Mouse (Mus musculus): Measurements from ENCODE around the gene Itga1. TPM values are rescaled to one million over a fixed set of nuclear protein-coding genes. Genes with fewer than 3 reads are reported as not detected.

Gene Itga1
- 6.0 and 6.9 TPM in 2 replicates for polyA plus RNA-seq (2016; fragmentation: Nextera tagmentation; extraction: Ambion mirVana)

DNA sequence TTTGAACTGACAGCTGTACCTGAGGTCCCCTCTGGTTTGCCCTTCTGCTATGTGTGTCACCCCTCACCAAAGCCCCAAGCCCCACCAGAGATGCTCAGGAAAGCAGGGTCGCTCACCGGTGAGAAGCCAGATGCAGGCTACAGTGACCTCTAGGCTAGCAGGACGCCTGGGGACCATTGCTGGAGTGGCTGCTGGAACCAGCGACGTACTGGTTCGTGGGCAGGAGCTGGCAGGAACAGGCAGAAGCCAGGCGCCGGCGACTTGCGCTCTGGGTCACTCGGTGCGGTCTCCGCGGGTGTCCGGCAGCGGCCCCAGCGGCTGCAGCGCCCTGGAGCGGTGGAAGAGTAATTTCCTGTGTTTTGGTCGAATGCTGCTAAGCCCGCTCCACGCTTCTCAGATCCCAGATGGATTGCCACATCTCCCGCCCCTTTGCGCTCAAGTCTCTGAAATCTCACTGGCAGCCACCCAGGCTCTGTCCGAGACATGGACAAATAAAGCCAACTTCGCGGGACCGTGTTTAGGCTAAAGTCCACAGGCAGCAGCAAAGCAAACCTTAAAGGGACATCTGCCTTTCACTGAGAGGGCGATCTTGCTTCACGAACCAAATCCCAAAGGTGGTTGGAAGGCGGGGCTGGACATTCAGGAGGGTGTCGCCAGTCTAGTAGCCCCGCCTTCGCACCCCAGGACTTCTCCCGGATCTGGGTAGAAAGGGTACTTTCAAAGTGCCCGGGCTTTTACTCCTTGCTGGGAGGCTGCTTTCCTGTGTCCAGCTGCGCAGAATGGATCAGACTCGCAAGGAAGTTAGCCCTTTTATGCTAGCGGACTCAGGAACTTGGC is at the start of gene Itga1, which contains the start of gene Gm49395:
Gene Itga1, minus strand, starts transcription at position 610 of the 837 bp plus-strand sequence.
Gene Gm49395, minus strand, starts transcription at position 567 of the 837 bp plus-strand sequence.
- Histone ChIP-seq H3K9ac (peak within 1 kb of the TSS; percentile 41), H3K27me3 (peaks cover 32% of the 10 kb centered on the region), H3K4me2 (replicated peaks) (peak within 1 kb of the TSS; percentile 71), H3K36me3 (no peaks in the 10 kb centered on the region), H3K9me3 (replicated peaks) (no peaks in the 10 kb centered on the region), H3K4me1 (peaks cover 6% of the 10 kb centered on the region; the same call in 1 of the 2 replicates), H3K4me3 (peak within 1 kb of the TSS; percentile 40), H3K27ac (0 out of 2 replicates have a peak within 1 kb of the TSS, but pooled peaks have one; percentile 6)
- under 1% methylated on average over 39 of the region's 39 CpGs for WGBS
- ATAC-seq (ENCODE audit: low FRiP score): peak; percentile 80

DNA sequence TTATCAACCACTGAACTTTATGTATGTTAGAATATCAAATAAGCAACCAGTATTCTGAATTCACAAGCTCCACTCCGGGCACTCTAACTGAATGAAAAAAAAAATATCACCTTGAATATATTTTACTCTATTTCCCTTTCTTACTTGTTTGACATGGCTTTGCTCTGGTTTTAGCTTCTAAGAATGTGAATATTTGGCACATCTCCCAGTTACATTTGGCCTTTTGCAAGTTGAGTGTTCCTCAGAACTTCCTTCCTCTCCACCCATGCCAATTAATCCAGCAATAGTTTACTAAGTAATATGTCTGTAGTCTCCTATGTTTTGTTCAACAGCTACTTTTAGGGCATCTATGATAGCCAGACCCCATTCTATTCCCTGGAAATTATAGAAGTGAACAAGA is 48.8 kb upstream of the Itga1 start:
- Histone ChIP-seq H3K27me3 (no peaks in the 10 kb centered on the region), H3K4me3 (no peak overlapping the region), H3K4me2 (replicated peaks) (no peak overlapping the region), H3K36me3 (no peaks in the 10 kb centered on the region), H3K27ac (no peak overlapping the region), H3K9me3 (replicated peaks) (no peaks in the 10 kb centered on the region), H3K4me1 (no peaks in the 10 kb centered on the region), H3K9ac (no peak overlapping the region)
- 84% methylated on average over 1 of the region's 1 CpGs for WGBS
- ATAC-seq (ENCODE audit: low FRiP score): no peak

DNA sequence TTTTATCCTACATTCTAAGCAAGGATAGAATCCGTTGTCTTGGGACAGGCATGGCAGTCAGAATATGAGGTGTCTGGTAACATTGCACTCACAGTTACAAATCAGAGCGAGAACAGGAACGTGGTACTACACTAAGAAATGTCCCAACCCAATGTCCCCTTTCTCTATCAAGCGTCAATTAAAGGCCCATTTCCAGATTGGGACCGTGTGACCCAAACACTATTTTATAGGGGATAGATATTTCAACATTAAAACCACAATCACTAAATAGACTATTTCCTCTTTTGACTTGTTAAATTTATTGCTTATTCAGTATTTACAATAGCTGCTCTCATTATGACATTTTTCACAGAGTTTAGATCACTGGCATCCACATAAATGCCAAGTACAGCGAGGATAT is 48.1 kb upstream of the Itga1 start:
- Histone ChIP-seq H3K36me3 (no peaks in the 10 kb centered on the region), H3K9me3 (replicated peaks) (no peaks in the 10 kb centered on the region), H3K4me2 (replicated peaks) (no peak overlapping the region), H3K4me3 (no peak overlapping the region), H3K27me3 (no peaks in the 10 kb centered on the region), H3K27ac (no peak overlapping the region), H3K9ac (no peak overlapping the region), H3K4me1 (no peaks in the 10 kb centered on the region)
- no peak for ATAC-seq (ENCODE audit: low FRiP score)
- WGBS: 86% methylated on average over 6 of the region's 6 CpGs

DNA sequence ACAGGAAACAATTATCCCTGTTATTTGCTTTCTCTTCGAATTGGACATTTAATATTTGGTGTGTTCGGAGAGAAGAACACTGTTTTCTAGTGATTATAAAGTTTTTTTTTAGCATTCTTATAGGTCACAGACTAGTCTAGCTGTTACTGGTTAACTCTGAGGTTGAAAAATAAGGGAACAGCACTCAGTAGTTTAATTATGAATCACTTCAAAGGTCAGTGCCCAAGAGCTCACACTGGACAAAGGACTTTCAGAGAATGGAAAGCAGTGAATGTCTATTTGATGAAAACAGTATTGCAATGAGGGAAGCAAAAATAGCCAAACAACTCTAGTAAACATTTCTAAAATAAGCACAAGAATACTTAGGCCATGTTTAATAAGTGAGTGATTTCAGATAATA is 41.8 kb upstream of the Itga1 start:
- Histone ChIP-seq H3K27ac (no peak overlapping the region), H3K4me1 (no peaks in the 10 kb centered on the region), H3K4me2 (replicated peaks) (no peak overlapping the region), H3K4me3 (no peak overlapping the region), H3K36me3 (no peaks in the 10 kb centered on the region), H3K9ac (no peak overlapping the region), H3K27me3 (no peaks in the 10 kb centered on the region), H3K9me3 (replicated peaks) (no peaks in the 10 kb centered on the region)
- WGBS: 91% methylated on average over 2 of the region's 2 CpGs
- no peak for ATAC-seq (ENCODE audit: low FRiP score)

DNA sequence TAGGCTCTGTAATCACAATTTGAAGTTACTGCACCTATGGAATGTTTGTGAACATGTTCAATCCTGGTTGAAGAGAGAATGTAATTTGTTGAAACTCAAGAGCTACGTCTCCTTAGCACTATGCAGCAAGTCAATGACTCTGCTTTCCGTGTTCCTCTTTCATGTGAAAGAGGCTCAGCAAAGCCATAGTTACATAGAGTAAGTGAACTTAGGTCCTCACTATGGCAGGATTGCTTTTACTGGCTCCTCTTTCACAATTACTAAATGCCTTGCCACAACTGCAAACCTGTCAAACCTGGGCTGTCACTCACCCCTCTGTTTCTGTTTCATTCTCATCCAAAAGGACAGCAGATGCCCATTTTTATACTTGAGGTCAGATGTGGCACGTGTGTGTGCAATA is 40.3 kb upstream of the Itga1 start:
- no peak for ATAC-seq (ENCODE audit: low FRiP score)
- Histone ChIP-seq H3K9me3 (replicated peaks) (no peaks in the 10 kb centered on the region), H3K4me2 (replicated peaks) (no peak overlapping the region), H3K9ac (no peak overlapping the region), H3K27ac (no peak overlapping the region), H3K4me1 (no peaks in the 10 kb centered on the region), H3K27me3 (no peaks in the 10 kb centered on the region), H3K4me3 (no peak overlapping the region), H3K36me3 (no peaks in the 10 kb centered on the region)
- 88% methylated on average over 3 of the region's 3 CpGs for WGBS

DNA sequence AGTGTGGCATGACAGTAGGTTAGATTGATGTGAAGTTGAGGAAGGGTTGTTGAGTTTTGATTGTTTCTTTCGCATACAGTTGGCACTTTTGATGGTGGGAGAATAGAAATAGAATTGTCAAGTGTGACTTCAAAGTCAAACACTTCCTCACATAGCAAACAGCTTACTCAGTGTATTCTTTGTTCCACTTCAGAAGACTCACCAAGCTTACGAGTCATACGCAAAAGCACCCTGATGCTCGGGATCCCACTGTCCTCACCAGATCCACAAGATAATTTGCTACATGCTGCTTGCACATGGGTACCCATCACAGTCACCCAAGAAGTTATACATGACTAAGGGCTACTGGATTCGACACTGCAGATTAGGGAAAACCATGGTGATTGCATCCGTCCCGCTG is 36.7 kb upstream of the Itga1 start:
- H3K27ac ChIP-seq: no peak overlapping the region
- no peak for ATAC-seq (ENCODE audit: low FRiP score)
- H3K36me3 ChIP-seq: no peaks in the 10 kb centered on the region
- no peaks in the 10 kb centered on the region for H3K4me1 ChIP-seq
- WGBS: 88% methylated on average over 7 of the region's 7 CpGs
- H3K4me3 ChIP-seq: no peak overlapping the region
- H3K9ac ChIP-seq: no peak overlapping the region
- no peak overlapping the region for H3K4me2 ChIP-seq (replicated peaks)
- no peaks in the 10 kb centered on the region for H3K9me3 ChIP-seq (replicated peaks)
- H3K27me3 ChIP-seq: no peaks in the 10 kb centered on the region

DNA sequence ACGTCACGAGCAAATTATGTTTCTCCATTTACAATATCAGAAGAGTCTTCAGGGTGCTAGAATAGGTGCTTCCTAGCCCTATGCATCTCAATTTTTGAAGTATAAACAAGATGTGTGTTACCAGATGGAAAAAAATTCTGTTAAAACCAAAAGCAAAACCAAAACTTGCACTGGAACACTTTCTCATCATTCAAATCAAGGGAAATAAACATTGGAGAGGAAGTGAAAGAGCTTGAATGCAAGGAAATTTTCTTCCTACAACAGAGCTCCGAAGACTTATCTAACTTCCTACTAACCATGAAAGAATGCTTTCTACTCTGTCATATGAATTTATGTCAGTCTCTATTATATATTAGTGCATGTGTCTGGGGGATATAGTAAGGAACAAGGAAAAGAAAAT is 35.0 kb upstream of the Itga1 start:
- H3K4me1 ChIP-seq: no peaks in the 10 kb centered on the region
- no peaks in the 10 kb centered on the region for H3K27me3 ChIP-seq
- 82% methylated on average over 3 of the region's 3 CpGs for WGBS
- no peaks in the 10 kb centered on the region for H3K36me3 ChIP-seq
- H3K27ac ChIP-seq: no peak overlapping the region
- no peaks in the 10 kb centered on the region for H3K9me3 ChIP-seq (replicated peaks)
- H3K4me3 ChIP-seq: no peak overlapping the region
- no peak for ATAC-seq (ENCODE audit: low FRiP score)
- no peak overlapping the region for H3K9ac ChIP-seq
- no peak overlapping the region for H3K4me2 ChIP-seq (replicated peaks)

DNA sequence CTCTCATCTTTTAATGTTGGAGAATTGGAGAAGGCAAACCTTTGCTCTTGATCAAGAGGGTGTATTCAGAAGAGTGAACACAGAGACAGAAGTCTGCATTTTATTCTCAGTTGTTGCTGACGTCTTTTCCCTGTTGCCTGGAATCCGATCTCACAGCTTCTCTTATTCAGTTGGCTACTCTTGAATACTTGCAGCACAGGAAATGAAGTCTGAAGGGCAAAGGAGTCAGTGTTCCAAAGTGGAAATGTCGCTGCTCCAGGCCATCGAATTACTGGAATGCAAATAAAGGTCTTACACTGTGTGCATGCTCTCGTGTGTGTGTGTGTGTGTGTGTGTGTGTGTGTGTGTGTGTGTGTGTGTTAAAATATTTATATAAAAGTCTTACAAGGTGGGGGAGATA is 30.7 kb upstream of the Itga1 start:
- no peak for ATAC-seq (ENCODE audit: low FRiP score)
- Histone ChIP-seq H3K4me2 (replicated peaks) (no peak overlapping the region), H3K27ac (no peak overlapping the region), H3K27me3 (no peaks in the 10 kb centered on the region), H3K9ac (no peak overlapping the region), H3K36me3 (no peaks in the 10 kb centered on the region), H3K9me3 (replicated peaks) (no peaks in the 10 kb centered on the region), H3K4me1 (no peaks in the 10 kb centered on the region), H3K4me3 (no peak overlapping the region)
- WGBS: 32% methylated on average over 5 of the region's 5 CpGs

DNA sequence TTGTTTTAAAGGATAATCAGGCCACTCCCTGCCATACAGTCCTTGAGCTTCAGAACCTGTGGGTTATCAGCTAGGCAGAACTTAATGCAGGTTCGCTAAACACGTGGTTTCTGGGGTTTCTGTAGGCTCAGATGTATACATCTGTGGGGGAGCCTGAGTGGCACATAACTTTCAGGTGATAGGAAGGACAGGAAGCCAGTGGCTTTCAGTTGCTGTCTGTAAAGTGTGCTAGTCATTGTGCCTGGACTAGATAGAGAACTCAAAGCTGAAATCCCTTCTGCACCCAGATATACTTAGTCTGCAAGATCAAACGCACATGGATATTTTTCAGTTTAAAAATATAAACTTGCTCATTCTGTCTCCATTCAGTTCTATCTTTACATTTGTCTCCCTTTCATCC is 29.6 kb upstream of the Itga1 start:
- Histone ChIP-seq H3K4me3 (no peak overlapping the region), H3K9ac (no peak overlapping the region), H3K27ac (no peak overlapping the region), H3K9me3 (replicated peaks) (no peaks in the 10 kb centered on the region), H3K4me1 (no peaks in the 10 kb centered on the region), H3K36me3 (no peaks in the 10 kb centered on the region), H3K27me3 (no peaks in the 10 kb centered on the region), H3K4me2 (replicated peaks) (no peak overlapping the region)
- no peak for ATAC-seq (ENCODE audit: low FRiP score)
- 70% methylated on average over 3 of the region's 3 CpGs for WGBS

DNA sequence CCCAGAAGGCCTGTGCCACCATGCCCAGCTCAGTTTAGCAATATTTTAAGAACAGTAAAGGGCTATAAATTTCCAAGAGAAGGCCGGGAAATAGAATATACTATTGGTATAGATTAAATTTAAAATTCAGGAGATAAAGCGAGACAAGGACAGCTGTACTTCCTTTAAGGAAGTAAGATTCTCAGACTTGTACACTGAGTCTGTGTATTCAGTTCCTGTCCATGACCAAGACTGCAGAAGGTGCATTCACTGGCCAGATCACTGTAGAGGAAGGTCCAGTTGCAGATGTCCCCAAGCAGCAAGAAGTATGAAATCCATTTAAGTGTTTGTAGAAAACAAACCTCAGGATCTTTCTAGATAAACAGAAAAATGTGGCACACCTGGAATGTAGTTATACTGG is 28.3 kb upstream of the Itga1 start:
- 89% methylated on average over 2 of the region's 2 CpGs for WGBS
- H3K27me3 ChIP-seq: no peaks in the 10 kb centered on the region
- no peaks in the 10 kb centered on the region for H3K4me1 ChIP-seq
- no peak for ATAC-seq (ENCODE audit: low FRiP score)
- H3K4me2 ChIP-seq (replicated peaks): no peak overlapping the region
- no peak overlapping the region for H3K27ac ChIP-seq
- no peaks in the 10 kb centered on the region for H3K9me3 ChIP-seq (replicated peaks)
- no peak overlapping the region for H3K9ac ChIP-seq
- H3K36me3 ChIP-seq: no peaks in the 10 kb centered on the region
- H3K4me3 ChIP-seq: no peak overlapping the region

DNA sequence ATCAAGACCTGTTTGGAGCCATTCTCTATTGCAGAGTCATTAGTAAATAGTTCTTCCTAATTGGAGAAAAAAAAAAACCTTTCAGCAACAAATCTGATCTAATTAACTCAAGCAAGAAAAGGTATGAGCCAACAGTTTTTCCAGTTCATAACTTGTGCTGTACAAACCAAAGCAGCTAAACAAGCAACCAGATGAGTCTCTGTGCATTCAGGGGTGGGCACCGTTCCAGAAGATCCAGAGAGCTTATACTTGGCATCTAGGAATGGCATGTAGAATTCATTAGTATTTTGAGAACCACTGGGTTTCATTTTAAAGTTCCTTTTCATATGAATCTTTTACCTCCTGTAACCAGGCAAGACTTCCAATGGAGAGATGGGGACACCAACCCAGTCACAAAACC is 26.1 kb upstream of the Itga1 start:
- WGBS: 97% methylated on average over 1 of the region's 1 CpGs
- Histone ChIP-seq H3K9me3 (replicated peaks) (no peaks in the 10 kb centered on the region), H3K36me3 (no peaks in the 10 kb centered on the region), H3K9ac (no peak overlapping the region), H3K4me3 (no peak overlapping the region), H3K4me2 (replicated peaks) (no peak overlapping the region), H3K4me1 (no peaks in the 10 kb centered on the region), H3K27me3 (no peaks in the 10 kb centered on the region), H3K27ac (no peak overlapping the region)
- ATAC-seq (ENCODE audit: low FRiP score): no peak

DNA sequence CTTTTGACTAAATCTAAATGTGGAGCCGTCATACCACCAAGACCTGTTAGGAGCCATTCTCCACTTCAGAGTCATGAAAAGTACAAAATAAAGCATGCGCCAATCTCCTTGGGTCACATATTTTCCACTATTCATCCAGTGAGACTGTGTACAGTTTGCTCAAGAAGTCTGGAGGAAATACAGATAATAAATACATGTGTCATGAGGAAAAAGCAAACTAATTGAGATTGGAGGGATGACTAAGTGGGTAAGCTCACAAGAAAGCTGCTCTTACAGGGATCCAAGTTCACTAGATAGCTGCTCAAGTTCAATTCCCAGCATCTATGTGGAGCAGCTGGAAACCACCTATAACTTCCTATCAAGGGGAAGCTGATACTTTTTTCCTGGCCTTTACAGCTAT is 24.8 kb upstream of the Itga1 start:
- H3K9ac ChIP-seq: no peak overlapping the region
- no peak overlapping the region for H3K27ac ChIP-seq
- WGBS: 96% methylated on average over 2 of the region's 2 CpGs
- H3K9me3 ChIP-seq (replicated peaks): no peaks in the 10 kb centered on the region
- H3K4me1 ChIP-seq: no peaks in the 10 kb centered on the region
- no peak overlapping the region for H3K4me3 ChIP-seq
- no peak overlapping the region for H3K4me2 ChIP-seq (replicated peaks)
- ATAC-seq (ENCODE audit: low FRiP score): no peak
- H3K27me3 ChIP-seq: no peaks in the 10 kb centered on the region
- H3K36me3 ChIP-seq: no peaks in the 10 kb centered on the region

DNA sequence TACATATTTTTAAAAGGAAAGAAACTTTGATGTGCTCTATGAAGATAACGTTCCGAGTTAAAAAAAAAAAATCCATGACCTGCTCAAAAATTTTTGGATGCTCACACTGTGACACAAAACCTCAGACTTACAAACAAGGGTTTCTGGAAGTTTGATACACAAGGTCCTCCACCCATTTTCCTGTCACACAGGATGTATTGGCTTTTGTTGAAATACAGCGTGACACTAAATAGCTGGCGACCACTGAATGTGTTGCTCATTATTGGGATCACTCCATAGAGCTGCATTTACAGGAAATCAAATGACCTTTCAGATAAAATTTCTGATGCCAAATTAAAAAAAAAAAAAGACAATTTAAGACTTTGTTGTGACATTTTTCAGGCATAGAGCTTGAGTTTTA is 23.4 kb upstream of the Itga1 start:
- Histone ChIP-seq H3K27me3 (no peaks in the 10 kb centered on the region), H3K4me3 (no peak overlapping the region), H3K4me2 (replicated peaks) (no peak overlapping the region), H3K9ac (no peak overlapping the region), H3K4me1 (no peaks in the 10 kb centered on the region), H3K27ac (no peak overlapping the region), H3K9me3 (replicated peaks) (no peaks in the 10 kb centered on the region), H3K36me3 (no peaks in the 10 kb centered on the region)
- WGBS: 90% methylated on average over 4 of the region's 4 CpGs
- ATAC-seq (ENCODE audit: low FRiP score): no peak

Measured in hindbrain, embryonic 12.5 days (tissue).